Mouse (Mus musculus) embryonic facial prominence, embryonic 13.5 days (tissue): ENCODE measurements around the gene Top3a. TPM values are rescaled to one million over a fixed set of nuclear protein-coding genes. Genes with fewer than 3 reads are reported as not detected.

Experiments used
- ATAC-seq: fragments of 200-750 bp; cut with Nextera tagmentation; 2 replicates; pipeline ENCODE4 v1.8.0; 2017; ENCODE audit warnings: low read depth; ENCODE audit not compliant: insufficient number of reproducible peaks, insufficient read depth, low FRiP score, low TSS enrichment
- H3K27ac ChIP-seq: fragments of 300-500 bp; sonication (generic); 2 replicates; pipeline ENCODE4 v1.5.1; 2015; ENCODE audit warnings: moderate library complexity, mild to moderate bottlenecking, inconsistent platforms
- H3K27me3 ChIP-seq: fragments of 300-500 bp; sonication (generic); 2 replicates; pipeline ENCODE4 v1.6.1; 2015; ENCODE audit warnings: mild to moderate bottlenecking, inconsistent platforms
- H3K36me3 ChIP-seq: fragments of 300-500 bp; sonication (generic); 2 replicates; pipeline ENCODE4 v1.6.1; 2015; ENCODE audit warnings: mild to moderate bottlenecking, inconsistent platforms
- H3K4me1 ChIP-seq: fragments of 300-500 bp; sonication (generic); 2 replicates; pipeline ENCODE4 v1.6.1; 2015; ENCODE audit warnings: inconsistent platforms
- H3K4me2 ChIP-seq: fragments of 300-500 bp; sonication (generic); 2 replicates; pipeline ENCODE4 v1.6.1; 2015; ENCODE audit warnings: moderate library complexity, mild to moderate bottlenecking, inconsistent platforms
- H3K4me3 ChIP-seq: fragments of 300-500 bp; sonication (generic); 2 replicates; pipeline ENCODE4 v1.5.1; 2015; ENCODE audit warnings: mild to moderate bottlenecking, inconsistent platforms
- H3K9ac ChIP-seq: fragments of 300-500 bp; sonication (generic); 2 replicates; pipeline ENCODE4 v1.6.1; 2015; ENCODE audit warnings: mild to moderate bottlenecking, inconsistent platforms
- H3K9me3 ChIP-seq: fragments of 300-500 bp; sonication (generic); 2 replicates; pipeline ENCODE4 v1.6.1; 2016; ENCODE audit warnings: inconsistent platforms
- WGBS: fragments of 180-500 bp; shearing (Covaris S2); methylation state at CpG from one replicate; pipeline ENCODE4 v1.1.7; 2015; ENCODE audit warnings: mixed read lengths; 5-methylcytosine and 5-hydroxymethylcytosine counted together
- polyA plus RNA-seq: library from polyadenylated mRNA; unstranded; fragments of >200 nt; fragmentation: Nextera tagmentation; extraction: Ambion mirVana; gene quantifications from 2 replicates; pipeline ENCODE4 v1.2.1, GENCODE M21; 2015

The Top3a gene
- polyA plus RNA-seq, 1 experiment from 2014 or later = 23.0 TPM

DNA sequence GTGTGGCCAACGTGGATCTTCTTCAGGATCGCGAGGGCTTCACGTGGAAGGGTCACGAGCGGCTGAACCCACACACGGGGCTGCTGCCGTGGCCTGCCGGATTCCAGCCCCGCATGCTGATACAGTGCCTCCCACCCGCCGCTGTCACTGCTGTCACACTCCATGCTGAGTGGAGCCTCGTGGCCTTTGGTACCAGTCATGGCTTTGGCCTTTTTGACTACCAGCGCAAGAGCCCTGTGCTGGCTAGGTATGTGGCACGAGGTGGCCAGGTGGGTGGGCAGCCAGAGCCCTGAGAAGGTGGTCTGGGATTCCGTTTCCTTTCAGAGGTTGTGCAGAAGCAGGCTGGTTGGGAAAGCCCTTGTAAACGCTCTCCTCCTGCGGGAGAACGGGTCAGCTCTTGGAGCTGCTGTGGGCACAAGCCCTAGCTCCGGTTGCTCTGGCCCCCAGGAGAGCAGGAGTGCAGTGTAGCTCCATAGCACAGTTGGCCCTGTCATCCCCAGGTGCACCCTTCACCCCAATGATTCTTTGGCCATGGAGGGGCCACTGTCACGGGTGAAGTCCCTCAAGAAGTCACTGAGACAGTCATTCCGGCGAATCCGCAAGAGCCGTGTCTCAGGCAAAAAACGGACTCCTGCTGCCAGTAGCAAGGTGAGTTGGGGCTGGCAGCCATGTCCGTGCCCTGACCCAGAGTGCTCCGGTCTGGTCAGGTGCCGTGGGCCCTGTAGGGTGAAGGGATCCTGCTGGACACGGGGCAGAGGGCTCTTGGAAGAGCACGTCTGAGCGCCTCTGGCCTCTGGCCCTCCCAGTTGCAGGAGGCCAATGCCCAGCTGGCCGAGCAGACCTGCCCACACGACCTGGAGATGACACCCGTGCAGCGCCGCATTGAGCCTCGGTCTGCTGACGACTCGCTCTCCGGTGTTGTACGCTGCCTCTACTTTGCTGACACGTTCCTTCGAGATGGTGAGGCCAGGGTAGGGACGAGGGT is 67.4 kb downstream of the Top3a start:
- no peaks in the 10 kb centered on the region for H3K9me3 ChIP-seq
- no peak overlapping the region for H3K4me3 ChIP-seq
- no peak overlapping the region for H3K4me2 ChIP-seq
- no peaks in the 10 kb centered on the region for H3K27me3 ChIP-seq
- peaks cover 100% of the 10 kb centered on the region for H3K36me3 ChIP-seq
- 94% methylated on average over 45 of the region's 45 CpGs for WGBS
- H3K9ac ChIP-seq = no peak overlapping the region
- no peak for ATAC-seq
- H3K27ac ChIP-seq = no peak overlapping the region
- no peaks in the 10 kb centered on the region for H3K4me1 ChIP-seq

DNA sequence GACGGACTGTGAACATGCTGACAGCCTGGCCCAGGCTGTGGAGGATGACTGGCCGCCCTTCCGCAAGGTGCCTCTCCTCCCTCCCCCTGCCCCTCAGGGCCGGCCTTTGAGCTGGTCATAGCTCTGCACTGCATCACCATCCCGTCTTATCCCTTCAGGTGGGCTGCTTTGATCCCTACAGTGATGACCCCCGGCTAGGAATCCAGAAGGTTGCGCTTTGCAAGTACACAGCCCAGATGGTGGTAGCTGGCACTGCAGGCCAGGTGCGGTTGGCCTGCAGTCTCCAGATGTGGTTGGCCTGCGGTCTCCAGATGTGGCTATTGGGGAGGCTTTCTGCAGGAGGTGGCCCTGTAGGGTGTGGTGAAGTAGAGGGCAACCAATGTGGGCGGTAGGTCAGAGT is 68.5 kb downstream of the Top3a start:
- no peak for ATAC-seq
- H3K9me3 ChIP-seq = no peaks in the 10 kb centered on the region
- H3K36me3 ChIP-seq = peaks cover 99% of the 10 kb centered on the region
- 90% methylated on average over 10 of the region's 10 CpGs for WGBS
- H3K27ac ChIP-seq = no peak overlapping the region
- no peak overlapping the region for H3K9ac ChIP-seq
- no peak overlapping the region for H3K4me2 ChIP-seq
- no peak overlapping the region for H3K4me3 ChIP-seq
- H3K27me3 ChIP-seq = no peaks in the 10 kb centered on the region
- H3K4me1 ChIP-seq = no peaks in the 10 kb centered on the region

DNA sequence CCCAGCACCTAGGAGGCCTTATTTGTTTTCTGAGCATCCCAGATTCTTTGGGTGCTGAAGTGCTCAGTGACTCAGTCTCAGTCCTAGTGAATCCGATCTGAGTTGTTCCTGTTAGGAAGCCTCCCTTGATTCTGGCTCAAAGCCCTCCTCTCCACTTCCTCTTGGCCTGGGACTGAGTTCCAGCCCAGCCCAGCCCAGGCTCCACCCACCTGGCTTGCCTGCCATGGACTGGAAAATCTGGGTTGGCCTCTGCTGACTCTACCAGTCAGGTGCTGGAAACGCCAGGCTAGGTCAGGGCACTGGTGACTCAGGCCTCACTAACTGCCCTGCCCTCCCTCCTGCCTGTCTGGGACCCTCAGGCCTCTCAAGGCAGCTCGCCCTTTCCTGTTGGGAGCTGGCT is 69.5 kb downstream of the Top3a start:
- WGBS = 76% methylated on average over 3 of the region's 3 CpGs
- ATAC-seq = no peak
- no peaks in the 10 kb centered on the region for H3K9me3 ChIP-seq
- H3K36me3 ChIP-seq = peaks cover 89% of the 10 kb centered on the region
- H3K4me2 ChIP-seq = no peak overlapping the region
- H3K27ac ChIP-seq = no peak overlapping the region
- no peaks in the 10 kb centered on the region for H3K27me3 ChIP-seq
- H3K4me3 ChIP-seq = no peak overlapping the region
- H3K9ac ChIP-seq = no peak overlapping the region
- H3K4me1 ChIP-seq = peaks cover 3% of the 10 kb centered on the region; the same call in 1 of the 2 replicates

DNA sequence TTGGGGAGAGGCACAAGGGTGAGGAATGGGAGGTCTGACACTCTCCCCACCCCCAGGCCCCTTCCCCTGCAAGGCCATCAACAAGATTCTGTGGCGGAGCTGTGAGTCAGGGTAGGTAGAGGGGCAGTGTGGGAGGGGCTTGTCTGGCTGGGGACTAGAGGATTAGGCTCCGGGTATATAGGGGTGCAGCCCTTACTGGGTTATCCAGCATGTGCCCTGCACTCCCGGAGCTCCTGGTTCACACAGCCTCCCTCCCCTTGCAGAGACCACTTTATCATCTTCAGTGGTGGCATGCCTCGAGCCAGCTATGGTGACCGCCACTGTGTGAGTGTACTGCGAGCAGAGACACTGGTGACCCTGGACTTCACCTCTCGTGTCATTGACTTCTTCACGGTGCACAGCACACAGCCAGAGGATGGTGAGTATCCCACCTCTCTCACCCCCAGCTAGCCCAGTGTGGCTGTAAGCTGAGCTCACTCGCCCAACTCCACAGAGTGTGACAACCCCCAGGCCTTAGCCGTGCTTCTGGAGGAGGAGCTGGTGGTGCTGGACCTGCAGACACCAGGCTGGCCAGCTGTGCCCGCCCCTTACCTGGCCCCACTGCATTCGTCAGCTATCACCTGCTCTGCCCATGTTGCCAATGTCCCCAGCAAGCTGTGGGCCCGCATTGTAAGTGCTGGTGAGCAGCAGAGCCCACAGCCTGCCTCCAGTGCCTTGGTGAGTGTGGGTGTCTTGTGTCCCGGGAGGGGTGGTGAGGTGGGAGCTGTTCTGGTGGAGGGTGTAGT is 70.3 kb downstream of the Top3a start:
- Histone ChIP-seq H3K36me3 (peaks cover 81% of the 10 kb centered on the region), H3K9ac (no peak overlapping the region), H3K4me1 (peaks cover 10% of the 10 kb centered on the region), H3K27me3 (no peaks in the 10 kb centered on the region), H3K27ac (no peak overlapping the region), H3K4me2 (no peak overlapping the region), H3K9me3 (no peaks in the 10 kb centered on the region), H3K4me3 (no peak overlapping the region)
- no peak for ATAC-seq
- 90% methylated on average over 14 of the region's 14 CpGs for WGBS

DNA sequence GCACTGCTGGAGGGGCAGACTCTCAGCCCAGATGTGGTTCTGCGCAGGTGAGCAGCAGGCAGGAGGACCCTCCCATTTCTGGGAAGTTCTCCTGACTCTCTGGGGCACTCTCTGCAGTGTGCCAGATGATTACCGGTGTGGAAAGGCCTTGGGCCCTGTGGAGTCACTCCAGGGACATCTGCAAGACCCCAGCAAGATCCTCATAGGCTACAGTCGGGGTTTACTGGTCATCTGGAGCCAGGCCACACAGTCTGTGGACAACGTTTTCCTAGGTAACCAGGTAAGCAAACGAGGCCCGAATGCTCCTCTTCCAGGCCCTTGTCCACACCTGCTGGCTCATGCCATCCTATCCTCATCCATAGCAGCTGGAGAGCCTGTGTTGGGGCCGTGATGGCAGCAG is 71.1 kb downstream of the Top3a start:
- Histone ChIP-seq H3K4me3 (no peak overlapping the region), H3K27ac (no peak overlapping the region), H3K4me1 (peaks cover 18% of the 10 kb centered on the region), H3K9me3 (no peaks in the 10 kb centered on the region), H3K4me2 (no peak overlapping the region), H3K27me3 (no peaks in the 10 kb centered on the region), H3K9ac (no peak overlapping the region), H3K36me3 (peaks cover 73% of the 10 kb centered on the region)
- WGBS = 93% methylated on average over 7 of the region's 7 CpGs
- no peak for ATAC-seq

DNA sequence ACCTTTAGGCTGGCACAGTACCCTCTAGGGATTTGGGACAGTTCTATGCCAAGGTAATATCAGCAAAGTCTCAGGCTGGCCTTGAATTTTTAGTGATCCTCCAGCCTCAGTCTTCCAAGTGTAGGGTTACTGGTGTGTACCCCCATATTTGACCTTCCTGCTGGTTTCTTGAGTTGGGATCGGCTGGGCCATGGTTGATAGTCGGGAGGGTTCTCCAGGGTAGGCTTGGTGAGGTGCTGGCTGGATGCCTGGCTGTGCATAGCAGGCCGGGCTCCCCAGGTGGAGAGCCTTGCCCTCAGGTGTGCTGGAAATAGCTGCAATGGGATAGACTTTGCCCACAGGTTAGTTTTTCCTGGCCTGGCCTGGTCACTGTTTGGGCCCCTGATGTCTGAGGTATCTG is 71.9 kb downstream of the Top3a start:
- 95% methylated on average over 3 of the region's 3 CpGs for WGBS
- no peak for ATAC-seq
- H3K4me2 ChIP-seq = no peak overlapping the region
- peaks cover 65% of the 10 kb centered on the region for H3K36me3 ChIP-seq
- H3K27ac ChIP-seq = no peak overlapping the region
- no peak overlapping the region for H3K4me3 ChIP-seq
- no peaks in the 10 kb centered on the region for H3K9me3 ChIP-seq
- H3K4me1 ChIP-seq = peaks cover 24% of the 10 kb centered on the region
- H3K9ac ChIP-seq = no peak overlapping the region
- no peaks in the 10 kb centered on the region for H3K27me3 ChIP-seq

DNA sequence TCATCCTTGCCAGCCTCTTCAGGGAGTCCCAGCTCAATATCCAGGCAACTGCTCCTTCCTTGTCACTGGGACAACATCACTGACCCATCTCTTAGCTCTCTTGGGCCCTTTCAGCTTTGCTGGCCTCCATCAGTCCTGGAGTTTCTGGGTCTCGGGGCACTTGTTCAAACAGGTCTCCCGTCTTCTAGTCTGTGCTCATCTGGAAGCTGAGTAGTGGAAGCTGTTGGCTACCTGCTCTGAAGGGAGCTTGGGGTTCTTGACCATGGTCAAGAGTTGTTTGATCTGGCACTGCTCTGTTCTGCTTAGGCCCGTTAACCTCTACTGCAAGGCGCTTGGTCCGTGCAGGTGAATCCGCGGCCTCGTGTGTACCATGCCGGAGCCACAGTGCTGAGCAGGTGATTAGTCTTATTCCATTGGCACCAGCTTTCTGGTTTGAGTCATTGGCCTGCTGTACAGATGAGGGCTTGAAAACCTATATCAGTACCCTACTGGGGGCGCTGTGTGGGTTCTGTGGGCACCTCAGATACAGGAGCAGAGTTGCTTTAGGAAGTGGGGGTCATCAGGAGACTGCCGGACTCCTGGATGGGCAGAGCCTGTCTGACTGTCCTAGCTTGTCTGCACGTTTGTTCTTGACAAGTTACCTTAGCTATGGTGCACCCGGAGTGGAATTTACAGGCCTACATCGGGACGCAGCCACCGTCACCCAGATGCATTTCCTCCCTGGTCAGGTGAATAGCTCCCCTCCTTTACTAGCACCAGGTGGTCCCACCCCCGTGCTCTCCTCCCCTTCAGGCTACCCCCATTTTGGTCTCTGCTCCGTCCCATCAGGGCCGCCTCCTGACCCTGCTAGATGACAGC is 72.9 kb downstream of the Top3a start:
- Histone ChIP-seq H3K27me3 (no peaks in the 10 kb centered on the region), H3K9ac (no peak overlapping the region), H3K36me3 (peaks cover 55% of the 10 kb centered on the region), H3K4me1 (peaks cover 24% of the 10 kb centered on the region), H3K9me3 (no peaks in the 10 kb centered on the region), H3K4me2 (no peak overlapping the region), H3K27ac (no peak overlapping the region), H3K4me3 (no peak overlapping the region)
- WGBS = 96% methylated on average over 19 of the region's 19 CpGs
- no peak for ATAC-seq

DNA sequence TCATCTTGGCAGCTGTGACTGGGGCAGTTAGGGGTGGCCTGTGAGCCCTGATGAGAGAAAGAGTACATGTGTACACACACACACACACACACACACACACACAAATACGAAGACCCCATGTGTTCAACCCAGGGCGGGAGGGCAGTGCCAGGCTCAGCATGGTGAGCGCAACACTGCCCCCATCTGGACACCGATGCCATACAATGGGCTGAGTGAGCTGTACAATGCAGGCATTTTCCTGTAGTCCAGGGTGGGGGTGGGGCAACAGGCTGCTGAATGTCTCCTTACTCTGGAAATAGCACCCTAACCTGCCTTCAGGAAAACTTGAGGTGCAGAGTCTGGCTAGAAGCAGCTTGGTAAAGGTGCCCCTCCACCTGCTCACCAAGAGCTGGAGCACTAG is 74.0 kb downstream of the Top3a start:
- no peak overlapping the region for H3K4me2 ChIP-seq
- H3K4me1 ChIP-seq = peaks cover 30% of the 10 kb centered on the region
- no peak overlapping the region for H3K27ac ChIP-seq
- ATAC-seq = no peak
- no peak overlapping the region for H3K4me3 ChIP-seq
- peaks cover 44% of the 10 kb centered on the region for H3K36me3 ChIP-seq
- H3K9me3 ChIP-seq = no peaks in the 10 kb centered on the region
- H3K9ac ChIP-seq = no peak overlapping the region
- WGBS = 36% methylated on average over 4 of the region's 4 CpGs
- no peaks in the 10 kb centered on the region for H3K27me3 ChIP-seq

DNA sequence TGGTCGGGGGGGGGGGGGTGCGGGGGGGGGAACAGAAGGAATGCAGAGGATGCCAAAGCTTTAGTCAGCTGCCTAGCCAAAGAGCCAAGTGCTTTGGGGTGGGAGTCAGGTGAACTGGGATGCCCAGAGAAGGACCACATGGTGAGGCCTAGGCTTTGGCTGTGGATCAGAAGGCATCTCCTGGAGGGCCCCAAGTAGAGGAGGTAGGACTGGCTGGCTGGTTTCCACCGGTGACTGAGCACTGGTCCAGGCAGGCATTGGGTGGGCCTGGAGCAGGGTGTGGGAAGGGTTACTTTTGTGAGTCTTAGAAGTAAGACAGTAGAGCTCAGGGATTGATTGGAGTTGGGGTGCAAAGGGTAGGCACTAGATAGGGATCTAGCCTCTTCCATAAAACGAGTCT is 75.6 kb downstream of the Top3a start:
- H3K27ac ChIP-seq = no peak overlapping the region
- peaks cover 30% of the 10 kb centered on the region for H3K4me1 ChIP-seq
- ATAC-seq = no peak
- H3K27me3 ChIP-seq = no peaks in the 10 kb centered on the region
- H3K4me2 ChIP-seq = peak overlapping the region; percentile 87
- WGBS = 82% methylated on average over 3 of the region's 4 CpGs
- H3K4me3 ChIP-seq = no peak overlapping the region
- no peak overlapping the region for H3K9ac ChIP-seq
- H3K36me3 ChIP-seq = peaks cover 28% of the 10 kb centered on the region
- H3K9me3 ChIP-seq = no peaks in the 10 kb centered on the region

DNA sequence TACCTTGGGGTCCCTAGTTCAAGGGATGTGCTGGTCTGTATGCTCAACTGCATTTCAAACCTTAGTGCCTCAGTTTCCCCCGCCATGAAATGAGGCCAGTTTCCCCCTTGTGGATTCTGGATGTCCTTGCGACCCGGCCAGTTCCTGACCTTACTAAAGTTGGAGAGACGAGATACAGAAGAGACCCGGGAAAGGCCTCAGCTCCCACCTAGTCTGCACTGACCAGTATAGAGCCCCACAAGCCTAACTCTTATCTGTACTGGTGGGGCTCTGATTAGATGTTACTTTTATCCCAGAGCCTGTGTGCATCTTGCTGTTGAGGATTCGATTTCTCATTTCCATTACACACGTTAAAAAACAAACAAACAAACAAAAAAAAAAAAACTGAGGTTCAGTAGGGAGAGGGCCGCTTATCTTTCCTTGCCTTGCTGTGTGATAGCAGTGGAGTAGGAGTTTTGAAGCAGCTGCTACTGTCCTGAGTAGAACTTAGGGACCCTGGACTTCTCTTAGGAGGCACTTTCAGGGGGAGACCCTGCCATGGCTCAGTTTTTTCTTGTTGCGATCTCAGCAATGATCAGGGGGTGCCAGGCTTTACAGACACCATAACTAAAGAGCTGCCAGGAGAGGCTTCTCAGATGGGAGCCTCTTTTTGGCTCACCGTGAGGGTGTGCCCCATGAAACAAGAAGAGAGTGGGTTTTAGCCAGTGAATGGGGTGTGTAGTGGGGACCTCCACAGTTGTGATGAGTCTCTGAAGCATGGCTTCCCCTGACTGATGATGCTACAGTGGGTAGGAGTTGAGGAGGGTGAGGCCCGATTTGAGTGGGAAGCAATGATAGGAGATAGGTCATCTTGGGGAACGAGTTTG is 76.6 kb downstream of the Top3a start:
- H3K4me3 ChIP-seq = peak overlapping the region; percentile 82
- WGBS = 29% methylated on average over 12 of the region's 12 CpGs
- no peaks in the 10 kb centered on the region for H3K9me3 ChIP-seq
- H3K36me3 ChIP-seq = peaks cover 18% of the 10 kb centered on the region
- peak overlapping the region; percentile 96 for H3K9ac ChIP-seq
- ATAC-seq = no peak
- H3K4me1 ChIP-seq = peaks cover 30% of the 10 kb centered on the region
- H3K27me3 ChIP-seq = no peaks in the 10 kb centered on the region
- H3K27ac ChIP-seq = peak overlapping the region; percentile 86; the same call in 1 of the 2 replicates
- H3K4me2 ChIP-seq = peak overlapping the region; percentile 87
